Mouse (Mus musculus) kidney, adult 10 weeks (tissue): Measurements from ENCODE around the gene Gm5767. TPM values are rescaled to one million over a fixed set of nuclear protein-coding genes. Genes with fewer than 3 reads are reported as not detected.

ENCODE experiments used
- polyA plus RNA-seq: library from polyadenylated mRNA; stranded (reverse); fragments of 350-450 nt; fragmentation: Illumina TruSeq; extraction: RNeasy Lipid Tissue Mini Kit (QIAGEN cat#74804); gene quantifications from one replicate; pipeline ENCODE4 v1.2.3, GENCODE M21; 2014; ENCODE audit warnings: low read depth, low replicate concordance

Gm5767 gene
- polyA plus RNA-seq: not detected

DNA sequence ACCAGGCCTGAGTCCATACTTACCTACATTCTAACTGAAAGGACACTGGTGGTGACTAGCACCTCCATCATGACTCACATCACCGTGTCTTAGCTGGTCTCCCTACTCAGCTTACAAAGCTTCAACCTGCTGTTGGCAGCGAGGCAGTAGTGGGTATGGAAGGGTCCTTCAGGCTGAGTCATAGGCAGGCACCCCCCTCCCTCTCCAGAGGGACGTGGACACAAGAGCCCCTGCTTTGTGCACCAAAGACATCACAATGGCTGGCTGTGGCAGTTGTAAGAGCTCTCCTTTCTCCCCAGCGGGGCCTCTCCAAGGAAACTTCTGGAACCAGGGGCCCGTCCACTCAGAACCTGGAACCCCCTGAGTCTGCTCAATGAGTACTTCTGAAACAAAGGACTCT is at the start of gene Gm5767:
Gene Gm5767, plus strand, starts transcription at position 301 of the 400 bp plus-strand sequence.

GRCm38 (mm10) chr16:8637217-8638051 is 43.1 kb upstream of the Gm5767 start, which contains the start of the genes Pmm2 and Tmem186:
Pmm2 (plus strand) TSS chr16:8637674.
Tmem186 (minus strand) TSS chr16:8637712.

DNA sequence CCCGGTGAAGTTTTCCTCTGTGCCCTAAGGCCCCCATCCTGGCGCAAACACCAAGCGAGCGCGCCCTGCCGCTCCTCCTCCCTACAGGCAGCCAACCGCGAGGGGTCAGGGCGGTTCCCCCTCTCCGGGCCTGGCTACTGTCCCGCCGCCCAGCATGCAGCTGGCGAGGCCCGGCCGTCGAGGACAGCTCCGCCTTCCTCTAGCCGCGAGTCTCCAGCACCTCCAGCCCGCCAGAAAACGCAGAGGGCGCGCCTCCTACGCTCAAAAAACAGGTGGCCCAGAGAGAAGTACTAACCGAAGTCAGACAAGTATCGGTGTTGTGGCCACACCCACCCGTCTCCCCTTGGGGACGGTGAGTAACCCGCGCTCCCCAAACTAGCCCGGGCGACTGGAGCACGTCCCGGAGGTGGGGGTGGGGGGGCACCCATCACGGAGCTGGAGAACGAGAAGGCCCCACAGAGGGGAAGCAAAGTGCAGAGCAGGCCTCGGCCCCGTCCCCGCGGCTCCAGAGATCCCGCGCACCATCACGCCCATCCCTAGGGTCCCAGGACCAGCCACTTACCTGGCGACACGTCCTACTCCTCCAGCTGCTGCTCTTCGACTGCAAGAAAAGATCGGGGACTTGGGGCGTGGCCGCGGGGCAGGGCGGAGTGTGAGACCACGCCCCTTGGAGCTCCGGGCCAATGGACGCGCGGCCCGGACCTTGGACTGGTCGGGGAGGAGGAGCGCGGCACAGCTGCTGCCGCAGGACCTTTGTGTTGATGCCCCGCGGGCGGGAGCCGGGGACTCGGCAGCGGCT is 8.8 kb upstream of the Gm5767 start, which contains the start of gene Carhsp1:
Gene Carhsp1, minus strand, starts transcription at position 605 of the 799 bp plus-strand sequence.

Other genes with a start within 250 kb of the Gm5767 start
- 1.1 TPM for gene Mettl22, start 210.0 kb upstream of the Gm5767 start, polyA plus RNA-seq
- 220 TPM for gene Abat, start 167.3 kb upstream of the Gm5767 start, polyA plus RNA-seq
- gene Pmm2, start 43.1 kb upstream of the Gm5767 start, polyA plus RNA-seq: 124 TPM
- gene Tmem186, start 43.1 kb upstream of the Gm5767 start, polyA plus RNA-seq: 7.0 TPM
- 13.4 TPM for gene Carhsp1, start 8.6 kb upstream of the Gm5767 start, polyA plus RNA-seq
- 138 TPM for gene Usp7, start 111.5 kb downstream of the Gm5767 start, polyA plus RNA-seq
- 122 TPM for gene 1810013L24Rik, start 149.3 kb downstream of the Gm5767 start, polyA plus RNA-seq